Mouse (Mus musculus) testis, postnatal 10 days (tissue): Measurements from ENCODE around the gene Slc22a15.
A peak's percentile ranks its signal among the peaks of the same experiment; 100 is the strongest.

ENCODE experiments used
- DNase-seq: peaks from one replicate; pipeline ENCODE4 v3.0.0; 2021; ENCODE audit warnings: low spot score

The Slc22a15 gene

DNA sequence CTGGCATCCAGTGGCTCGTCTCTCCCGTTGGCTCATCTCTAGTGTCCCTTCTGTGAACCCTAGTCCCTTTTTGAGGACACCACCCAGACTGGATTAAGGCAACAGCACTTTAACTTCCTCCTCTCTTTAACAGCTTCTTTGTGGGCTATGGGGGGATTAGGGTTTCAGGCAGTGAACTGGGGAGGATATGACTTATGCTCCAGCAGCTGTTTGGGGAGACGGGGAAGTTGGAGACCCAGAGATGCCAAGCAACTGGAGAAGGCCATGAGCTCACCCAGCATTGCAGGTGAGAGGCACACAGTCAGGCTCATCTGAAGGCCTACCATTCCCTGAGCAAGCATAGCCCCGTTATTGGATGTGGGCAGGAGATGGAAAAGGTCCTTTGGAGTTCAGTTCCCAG is 112.3 kb downstream of the Slc22a15 start:
- no peak for DNase-seq

DNA sequence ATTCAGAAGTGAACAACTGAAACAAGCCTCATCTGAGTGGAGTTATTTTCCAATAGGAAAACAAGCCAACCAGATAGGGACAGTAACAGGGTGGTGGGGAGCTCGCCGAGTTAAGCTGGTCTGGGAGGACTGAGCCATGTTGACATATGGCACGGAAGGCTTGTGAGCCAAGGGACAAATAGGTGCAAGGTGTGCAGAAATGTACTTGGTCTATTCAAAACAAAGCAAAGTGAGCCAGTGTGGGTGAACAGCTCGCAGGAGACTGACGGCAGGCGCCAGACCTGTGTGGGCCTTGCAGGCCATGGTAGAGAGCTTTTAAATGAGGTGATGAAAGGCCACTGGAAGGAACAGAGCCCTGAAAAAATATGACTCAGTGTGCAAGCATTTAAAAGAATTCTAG is 116.6 kb downstream of the Slc22a15 start:
- DNase-seq: no peak

DNA sequence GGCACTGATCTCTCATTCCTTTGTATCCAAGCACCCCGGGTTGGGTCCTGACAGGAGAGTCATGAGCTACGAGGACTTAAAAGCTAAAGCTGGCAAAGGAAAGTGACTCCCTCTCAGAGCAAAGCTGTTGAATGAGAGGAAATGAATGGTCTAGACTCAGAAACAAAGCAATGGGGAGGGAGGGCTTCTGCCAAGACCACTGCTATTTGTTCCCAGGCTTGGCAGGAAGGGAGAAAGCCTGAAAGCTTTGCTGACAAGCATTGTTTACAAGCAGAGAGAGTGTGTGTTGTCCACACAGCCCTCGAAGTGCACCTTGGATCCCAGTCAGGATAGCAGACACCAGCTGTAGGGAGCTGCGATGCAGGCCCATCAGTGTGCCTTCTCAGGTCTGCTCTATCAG is 117.3 kb downstream of the Slc22a15 start:
- no peak for DNase-seq

DNA sequence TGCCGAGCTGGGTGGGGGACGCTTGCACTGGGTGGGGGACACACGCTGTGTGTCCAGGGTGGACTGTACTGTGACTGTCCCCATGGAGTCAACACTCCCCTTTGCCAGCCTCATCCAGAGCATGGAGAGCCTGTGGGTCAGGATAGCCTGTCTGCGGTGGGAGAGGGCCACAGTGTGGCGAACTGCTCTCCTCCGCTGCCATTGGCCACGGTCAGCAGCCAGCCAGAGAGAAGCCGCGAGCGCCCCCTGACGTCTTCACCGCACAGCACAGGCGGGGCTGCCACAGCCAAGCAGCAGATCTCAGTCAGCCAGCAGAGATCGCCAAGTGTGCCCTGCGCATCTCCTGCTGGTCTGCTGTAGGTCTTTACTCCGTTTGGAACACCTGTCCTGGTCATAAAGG is 118.1 kb downstream of the Slc22a15 start:
- DNase-seq: peak; percentile 95
